Mouse (Mus musculus) frontal cortex, adult 2 months (tissue): ENCODE measurements around the gene H2-Ab1. TPM values are rescaled to one million over a fixed set of nuclear protein-coding genes. Genes with fewer than 3 reads are reported as not detected.

Experiments
- DNase-seq, 2 experiments: peaks; one replicate each; pipeline ENCODE4 v3.0.0; 2022; ENCODE audit warnings: low spot score in 1 of 2; ENCODE audit errors: extremely low spot score in 1 of 2
- polyA plus RNA-seq: library from polyadenylated mRNA; depleted of rRNA; stranded (reverse); fragments of >200 nt; gene quantifications from 2 replicates; pipeline ENCODE4 v1.2.3, GENCODE M21; 2012

Gene H2-Ab1
- polyA plus RNA-seq, 1 experiment, result 5.2 TPM

GRCm38 (mm10) chr17:34237741-34238140, 19.7 kb upstream of the H2-Ab1 start:
- no peak for DNase-seq

DNA sequence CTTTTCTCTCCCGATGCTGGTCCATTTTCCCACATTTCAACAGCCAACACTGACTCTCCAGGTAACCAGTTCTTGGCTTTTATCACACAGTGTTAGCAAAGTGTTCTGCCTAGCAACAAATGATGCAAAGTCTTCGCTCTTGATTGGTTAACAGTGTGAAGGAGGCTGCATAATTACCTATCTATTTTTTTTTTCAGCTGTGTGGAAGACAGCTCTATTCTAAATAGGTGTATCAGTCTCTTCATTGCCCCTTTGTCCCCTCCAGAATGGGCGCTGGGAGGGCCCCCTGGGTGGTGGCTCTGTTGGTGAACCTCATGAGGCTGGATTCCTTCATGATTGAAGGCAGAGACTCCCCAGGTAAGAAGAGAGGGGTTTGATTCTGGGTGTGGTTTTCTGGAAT, 18.8 kb upstream of the H2-Ab1 start, which contains the start of gene H2-Ob:
Gene H2-Ob, plus strand, starts transcription at position 198 of the 400 bp plus-strand sequence.
- peak in 1 of 2 experiments; percentile 74 for DNase-seq

GRCm38 (mm10) chr17:34239601-34240041, 17.9 kb upstream of the H2-Ab1 start:
- no peak for DNase-seq

DNA sequence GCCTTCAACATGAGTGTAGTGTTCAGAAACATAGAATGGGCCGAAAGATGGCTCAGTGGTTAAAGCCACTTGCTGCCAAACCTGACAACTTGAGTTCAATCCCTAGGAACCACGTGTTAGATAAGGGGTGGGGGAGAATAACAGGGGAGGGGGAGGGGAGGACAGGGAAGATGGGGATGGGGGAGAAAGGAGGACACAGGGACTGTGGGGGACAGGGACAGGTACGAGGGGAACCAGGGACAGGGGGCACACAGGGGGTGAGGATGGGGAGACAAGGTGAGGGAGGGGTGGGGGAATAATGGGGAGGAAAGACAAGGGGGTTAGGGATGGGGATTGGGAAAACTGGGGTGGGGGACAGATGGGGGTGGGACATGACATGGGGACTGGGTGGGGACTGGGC, 17.1 kb upstream of the H2-Ab1 start:
- no peak for DNase-seq

DNA sequence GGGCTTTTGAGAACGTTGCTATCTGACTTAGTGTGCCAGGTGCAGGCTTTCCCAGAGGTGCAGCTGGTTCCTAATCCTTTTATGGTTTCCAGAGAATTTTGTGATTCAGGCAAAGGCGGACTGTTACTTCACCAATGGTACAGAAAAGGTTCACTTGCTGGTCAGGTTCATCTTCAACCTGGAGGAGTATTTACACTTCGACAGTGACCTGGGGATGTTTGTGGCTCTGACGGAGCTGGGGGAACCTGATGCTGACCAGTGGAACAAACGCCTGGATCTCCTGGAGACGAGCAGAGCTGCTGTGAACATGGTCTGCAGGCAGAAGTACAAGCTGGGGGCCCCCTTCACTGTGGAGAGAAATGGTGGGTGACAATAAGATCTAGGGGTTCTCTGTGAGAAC, 16.6 kb upstream of the H2-Ab1 start:
- DNase-seq, result no peak

DNA sequence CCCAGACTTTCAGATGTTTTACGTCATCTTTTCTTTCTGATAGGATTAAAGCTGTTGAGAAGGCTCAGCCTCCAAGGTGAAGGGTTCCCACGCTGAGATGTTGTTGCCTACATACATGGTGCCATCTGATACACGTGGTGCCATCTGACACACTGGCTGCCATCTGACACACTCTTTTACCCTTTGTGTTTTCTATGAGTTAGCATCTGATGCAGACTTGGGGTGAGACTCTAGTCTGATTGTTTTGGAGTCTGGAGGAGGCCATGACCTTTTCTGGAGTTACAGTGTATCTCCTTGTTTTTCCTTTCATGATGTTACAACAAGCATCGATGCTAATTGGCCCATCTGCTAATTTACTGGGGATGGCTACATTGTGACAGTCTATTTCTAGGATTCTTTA, 12.8 kb upstream of the H2-Ab1 start:
- no peak for DNase-seq

GRCm38 (mm10) chr17:34247047-34247446, 10.4 kb upstream of the H2-Ab1 start:
- no peak for DNase-seq

GRCm38 (mm10) chr17:34248764-34249163, 8.7 kb upstream of the H2-Ab1 start:
- no peak for DNase-seq

DNA sequence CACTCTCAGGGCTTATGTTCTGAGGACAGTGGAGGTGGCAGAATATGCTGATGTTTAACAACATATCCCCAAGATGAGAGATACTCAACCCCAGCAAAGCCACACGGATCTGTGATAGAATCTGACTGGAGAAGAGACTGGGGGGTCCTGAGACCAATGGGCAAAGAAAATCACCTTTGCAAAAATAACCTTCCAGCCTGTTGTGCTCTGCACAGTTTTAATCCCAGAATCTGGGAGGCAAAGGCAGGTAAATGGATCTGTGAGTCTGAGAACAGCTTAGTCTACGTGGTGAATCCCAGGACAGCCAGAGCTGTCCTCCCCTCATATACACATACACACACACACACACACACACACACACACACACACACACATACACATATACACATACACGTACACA, 8.1 kb upstream of the H2-Ab1 start:
- no peak for DNase-seq

DNA sequence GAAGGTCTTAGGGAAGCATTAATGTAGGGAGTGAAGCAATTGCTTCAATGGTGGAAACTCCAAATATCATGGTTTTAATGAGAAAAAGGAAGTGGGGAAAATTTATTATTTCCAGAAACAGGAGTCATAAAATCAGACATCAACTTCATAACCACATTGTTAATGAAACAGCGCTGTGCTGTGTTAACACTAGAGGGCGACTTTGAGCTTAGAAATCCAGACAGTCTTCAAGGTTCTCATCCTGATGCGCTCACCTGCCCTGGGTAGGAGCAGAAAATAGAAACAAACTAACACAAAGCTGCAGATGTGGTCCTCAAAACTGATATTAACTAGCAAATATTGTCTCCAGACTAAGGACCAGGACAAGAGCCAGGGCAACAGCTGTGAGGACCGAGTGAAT, 7.6 kb upstream of the H2-Ab1 start:
- DNase-seq, result peak in 1 of 2 experiments; percentile 80

- DNase-seq, result no peak
These were observed 5.8 kb upstream of the H2-Ab1 start for GRCm38 (mm10) chr17:34251666-34252065.

DNA sequence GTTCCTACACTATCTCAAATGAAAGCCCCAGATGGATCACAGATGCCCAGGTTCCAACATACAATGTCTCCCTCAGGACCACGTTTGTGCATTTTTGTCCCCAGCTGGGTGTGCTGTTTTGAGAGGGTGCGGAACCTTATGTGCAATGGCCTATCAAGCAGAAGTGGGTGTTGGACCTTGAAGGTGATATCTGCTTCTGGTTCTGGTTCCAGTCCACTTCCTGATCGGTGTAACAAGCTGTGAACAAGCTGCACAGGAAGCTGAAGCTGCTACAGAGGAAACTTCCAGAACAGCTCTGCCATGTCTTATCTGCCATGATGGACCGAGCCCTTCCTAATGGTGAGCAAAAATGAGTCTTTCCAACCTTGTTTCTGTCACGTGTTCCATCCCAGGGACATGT, 988 bp upstream of the H2-Ab1 start:
- no peak for DNase-seq

DNA sequence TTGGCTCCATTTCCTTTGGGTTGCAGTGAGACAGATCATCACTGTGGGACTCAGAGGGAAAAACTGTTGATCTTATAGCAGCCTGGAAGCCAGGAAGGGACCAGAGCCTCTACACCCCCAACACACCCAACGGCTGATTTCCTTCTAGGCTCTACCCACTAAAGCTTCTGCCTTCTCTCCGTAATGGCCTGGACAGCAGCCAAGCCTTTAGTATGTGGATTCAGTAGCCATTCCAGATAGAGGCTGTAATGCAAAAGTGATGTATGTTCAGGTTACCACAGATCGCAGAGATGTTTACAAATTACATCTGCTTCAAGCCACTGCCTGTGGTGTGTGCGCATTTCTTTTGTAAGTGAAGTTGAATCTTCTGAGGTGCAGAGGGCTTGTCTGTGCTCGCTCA, 3.1 kb downstream of the H2-Ab1 start:
- no peak for DNase-seq

GRCm38 (mm10) chr17:34261502-34261901, 4.0 kb downstream of the H2-Ab1 start:
- peak; percentile 49 to 94 for DNase-seq

- peak; percentile 38 to 86 for DNase-seq
These were observed 5.6 kb downstream of the H2-Ab1 start for GRCm38 (mm10) chr17:34263068-34263467.

DNA sequence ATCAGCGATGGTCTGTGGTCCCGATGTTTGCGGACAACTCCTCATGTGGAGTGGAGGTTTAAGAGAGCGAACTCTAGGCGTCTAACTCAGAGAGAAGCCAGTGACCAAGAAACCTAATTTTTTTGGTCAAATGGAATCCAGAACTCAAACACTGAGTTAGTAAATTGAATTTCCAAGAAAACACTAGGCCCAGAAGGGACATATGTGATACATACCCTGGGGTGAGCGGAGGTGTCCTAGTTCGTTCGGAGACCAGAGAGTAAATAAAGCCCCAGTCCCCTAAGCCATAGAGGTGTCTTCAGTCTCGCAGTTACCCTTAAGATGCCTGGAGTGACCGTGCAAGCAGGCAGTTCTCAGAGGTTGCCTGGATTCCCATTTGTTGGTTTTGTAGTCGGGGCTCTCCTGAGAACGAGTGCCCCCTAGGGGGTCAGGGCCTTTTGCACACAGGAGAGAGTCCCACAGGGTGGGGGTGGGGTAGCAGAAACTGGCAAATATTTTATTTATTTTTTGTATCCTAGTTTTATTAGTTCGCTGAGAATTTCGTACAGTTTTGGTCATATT, 6.4 kb downstream of the H2-Ab1 start:
- no peak for DNase-seq

DNA sequence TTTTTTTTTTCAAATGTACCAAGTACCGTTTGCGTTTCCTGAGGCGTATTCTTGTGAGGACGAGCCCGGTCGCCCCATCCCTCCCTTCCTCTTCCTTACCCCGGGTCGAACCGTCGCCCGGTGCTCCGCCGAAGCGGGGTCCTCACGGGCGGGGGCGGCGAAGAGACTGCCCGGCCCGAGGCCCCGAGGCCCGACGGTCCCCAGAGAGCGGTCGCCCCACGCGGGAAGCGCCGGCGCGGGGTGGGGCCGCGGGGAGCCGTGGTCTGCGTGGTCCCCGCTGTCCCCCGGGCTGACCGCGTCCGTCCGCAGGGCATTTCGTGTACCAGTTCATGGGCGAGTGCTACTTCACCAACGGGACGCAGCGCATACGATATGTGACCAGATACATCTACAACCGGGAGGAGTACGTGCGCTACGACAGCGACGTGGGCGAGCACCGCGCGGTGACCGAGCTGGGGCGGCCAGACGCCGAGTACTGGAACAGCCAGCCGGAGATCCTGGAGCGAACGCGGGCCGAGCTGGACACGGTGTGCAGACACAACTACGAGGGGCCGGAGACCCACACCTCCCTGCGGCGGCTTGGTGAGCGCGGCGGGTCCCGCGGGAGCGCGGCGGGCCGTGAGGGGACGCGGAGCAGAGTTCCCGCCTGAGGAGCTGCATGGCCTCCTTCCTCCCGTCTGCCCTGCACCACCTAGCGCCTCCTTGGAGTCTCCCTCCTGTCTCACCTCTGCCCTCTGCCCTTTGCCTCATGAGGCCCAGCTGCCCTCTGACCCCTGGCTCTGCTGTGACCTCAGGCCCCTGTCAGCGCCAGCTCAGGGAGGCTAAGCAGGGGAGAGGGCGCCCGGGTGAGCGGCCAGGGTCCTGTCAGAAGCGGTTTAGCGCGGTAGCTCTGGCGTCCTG, 7.2 kb downstream of the H2-Ab1 start:
- DNase-seq, result no peak

DNA sequence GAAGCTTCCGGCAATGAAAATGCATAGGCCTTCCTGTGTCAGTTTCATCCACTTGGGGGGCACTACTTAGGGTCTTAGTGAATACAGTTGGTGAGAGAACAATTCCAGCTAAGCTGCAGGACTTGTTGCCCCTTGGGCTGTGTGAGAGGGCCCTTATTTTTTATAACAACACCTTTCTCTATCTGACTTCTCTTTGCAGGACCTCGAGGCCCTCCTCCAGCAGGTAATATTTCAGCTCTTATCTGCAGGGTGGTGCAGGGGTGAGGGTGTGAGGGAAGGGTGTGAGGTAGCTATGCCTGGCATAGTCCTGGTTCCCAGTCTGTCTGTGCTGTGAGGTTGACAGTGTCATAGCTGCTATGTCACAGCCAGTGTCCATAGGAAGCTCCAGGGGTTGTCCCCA, 10.8 kb downstream of the H2-Ab1 start:
- no peak for DNase-seq

GRCm38 (mm10) chr17:34268748-34269147, 11.3 kb downstream of the H2-Ab1 start:
- DNase-seq, result no peak

- no peak for DNase-seq
These were observed 12.3 kb downstream of the H2-Ab1 start for GRCm38 (mm10) chr17:34269817-34270216.

- no peak for DNase-seq
These were observed 12.7 kb downstream of the H2-Ab1 start for GRCm38 (mm10) chr17:34270230-34270629.

GRCm38 (mm10) chr17:34270940-34271339, 13.5 kb downstream of the H2-Ab1 start:
- DNase-seq, result no peak
